Mouse (Mus musculus): ENCODE data around the gene Bach2. TPM values are rescaled to one million over a fixed set of nuclear protein-coding genes. Genes with fewer than 3 reads are reported as not detected.

Bach2 gene
- polyA plus RNA-seq, 1 experiment from 2014 or later = 5.9 TPM

- DNase-seq (ENCODE audit: low spot score) (no peak), ATAC-seq (replicated peaks; ENCODE audit: low FRiP score, low read depth) (no peak)
- Histone ChIP-seq H3K27me3 (ENCODE audit: insufficient read depth, low read length) (no peaks in the 10 kb centered on the region), H3K4me3 (replicated peaks; ENCODE audit: low read depth, low read length) (no peak overlapping the region), H3K9ac (ENCODE audit: low read depth, low read length) (no peak overlapping the region), H3K9me3 (replicated peaks; ENCODE audit: low read length) (no peaks in the 10 kb centered on the region), H3K4me1 (replicated peaks; ENCODE audit: insufficient read depth, low read length) (no peaks in the 10 kb centered on the region), H3K4me2 (ENCODE audit: low read length) (no peak overlapping the region), H3K36me3 (ENCODE audit: insufficient read depth, low read length) (no peaks in the 10 kb centered on the region), H3K27ac (no peak overlapping the region)
- 62% methylated on average over 6 of the region's 6 CpGs for WGBS
- TF ChIP-seq CTCF (IDR thresholded peaks at IDR 0.05; ENCODE audit: low read depth) = no peak
These were observed 41.8 kb downstream of the Bach2 start for GRCm38 (mm10) chr4:32280401-32280800.

- Histone ChIP-seq H3K4me1 (replicated peaks; ENCODE audit: insufficient read depth, low read length) (no peaks in the 10 kb centered on the region), H3K9ac (ENCODE audit: low read depth, low read length) (no peak overlapping the region), H3K9me3 (replicated peaks; ENCODE audit: low read length) (no peaks in the 10 kb centered on the region), H3K4me2 (ENCODE audit: low read length) (no peak overlapping the region), H3K27ac (no peak overlapping the region), H3K36me3 (ENCODE audit: insufficient read depth, low read length) (no peaks in the 10 kb centered on the region), H3K4me3 (replicated peaks; ENCODE audit: low read depth, low read length) (no peak overlapping the region), H3K27me3 (ENCODE audit: insufficient read depth, low read length) (no peaks in the 10 kb centered on the region)
- no peak for TF ChIP-seq CTCF (IDR thresholded peaks at IDR 0.05; ENCODE audit: low read depth)
- DNase-seq (ENCODE audit: low spot score) (no peak), ATAC-seq (replicated peaks; ENCODE audit: low FRiP score, low read depth) (no peak)
- 80% methylated on average over 6 of the region's 6 CpGs for whole genome bisulfite sequencing
These were observed 42.7 kb downstream of the Bach2 start for GRCm38 (mm10) chr4:32281306-32281705.

- no peak for ATAC-seq (replicated peaks; ENCODE audit: low FRiP score, low read depth)
- no peak overlapping the region for H3K27ac ChIP-seq
- 89% methylated on average over 8 of the region's 8 CpGs for WGBS
- H3K4me3 ChIP-seq (replicated peaks; ENCODE audit: low read depth, low read length) = no peak overlapping the region
- no peak for TF ChIP-seq CTCF (IDR thresholded peaks at IDR 0.05; ENCODE audit: low read depth)
- no peaks in the 10 kb centered on the region for H3K9me3 ChIP-seq (replicated peaks; ENCODE audit: low read length)
- no peak overlapping the region for H3K9ac ChIP-seq (ENCODE audit: low read depth, low read length)
- H3K36me3 ChIP-seq (ENCODE audit: insufficient read depth, low read length) = no peaks in the 10 kb centered on the region
- DNase-seq (ENCODE audit: low spot score) = no peak
- no peaks in the 10 kb centered on the region for H3K27me3 ChIP-seq (ENCODE audit: insufficient read depth, low read length)
- peaks cover 17% of the 10 kb centered on the region for H3K4me1 ChIP-seq (replicated peaks; ENCODE audit: insufficient read depth, low read length)
- no peak overlapping the region for H3K4me2 ChIP-seq (ENCODE audit: low read length)
These were observed 47.8 kb downstream of the Bach2 start for GRCm38 (mm10) chr4:32286405-32286804.

- no peak overlapping the region for H3K9ac ChIP-seq (ENCODE audit: low read depth, low read length)
- H3K4me3 ChIP-seq (replicated peaks; ENCODE audit: low read depth, low read length) = no peak overlapping the region
- peak; percentile 73 for DNase-seq (ENCODE audit: low spot score)
- no peaks in the 10 kb centered on the region for H3K27me3 ChIP-seq (ENCODE audit: insufficient read depth, low read length)
- TF ChIP-seq CTCF (IDR thresholded peaks at IDR 0.05; ENCODE audit: low read depth) = no peak
- peaks cover 20% of the 10 kb centered on the region for H3K4me1 ChIP-seq (replicated peaks; ENCODE audit: insufficient read depth, low read length)
- no peak overlapping the region; the same call in 1 of the 2 replicates for H3K4me2 ChIP-seq (ENCODE audit: low read length)
- no peaks in the 10 kb centered on the region for H3K9me3 ChIP-seq (replicated peaks; ENCODE audit: low read length)
- no peaks in the 10 kb centered on the region for H3K36me3 ChIP-seq (ENCODE audit: insufficient read depth, low read length)
- ATAC-seq (replicated peaks; ENCODE audit: low FRiP score, low read depth) = no peak
- H3K27ac ChIP-seq = no peak overlapping the region
- 33% methylated on average over 11 of the region's 11 CpGs for WGBS
These were observed 49.6 kb downstream of the Bach2 start for GRCm38 (mm10) chr4:32288036-32288860.

- Histone ChIP-seq H3K9me3 (replicated peaks; ENCODE audit: low read length) (no peaks in the 10 kb centered on the region), H3K27ac (no peak overlapping the region), H3K27me3 (ENCODE audit: insufficient read depth, low read length) (no peaks in the 10 kb centered on the region), H3K4me2 (ENCODE audit: low read length) (no peak overlapping the region), H3K4me3 (replicated peaks; ENCODE audit: low read depth, low read length) (no peak overlapping the region), H3K4me1 (replicated peaks; ENCODE audit: insufficient read depth, low read length) (peaks cover 20% of the 10 kb centered on the region), H3K36me3 (ENCODE audit: insufficient read depth, low read length) (no peaks in the 10 kb centered on the region), H3K9ac (ENCODE audit: low read depth, low read length) (no peak overlapping the region)
- WGBS = 72% methylated on average over 6 of the region's 6 CpGs
- DNase-seq (ENCODE audit: low spot score) (no peak), ATAC-seq (replicated peaks; ENCODE audit: low FRiP score, low read depth) (no peak)
- no peak for TF ChIP-seq CTCF (IDR thresholded peaks at IDR 0.05; ENCODE audit: low read depth)
These were observed 51.2 kb downstream of the Bach2 start for GRCm38 (mm10) chr4:32289845-32290244.

GRCm38 (mm10) chr4:32291406-32291805 is 52.8 kb downstream of the Bach2 start:
- no peaks in the 10 kb centered on the region for H3K9me3 ChIP-seq (replicated peaks; ENCODE audit: low read length)
- no peaks in the 10 kb centered on the region for H3K27me3 ChIP-seq (ENCODE audit: insufficient read depth, low read length)
- H3K4me2 ChIP-seq (ENCODE audit: low read length) = no peak overlapping the region
- no peaks in the 10 kb centered on the region for H3K36me3 ChIP-seq (ENCODE audit: insufficient read depth, low read length)
- no peak for DNase-seq (ENCODE audit: low spot score)
- WGBS = 69% methylated on average over 4 of the region's 4 CpGs
- no peak overlapping the region for H3K9ac ChIP-seq (ENCODE audit: low read depth, low read length)
- H3K4me1 ChIP-seq (replicated peaks; ENCODE audit: insufficient read depth, low read length) = peaks cover 20% of the 10 kb centered on the region
- no peak for TF ChIP-seq CTCF (IDR thresholded peaks at IDR 0.05; ENCODE audit: low read depth)
- no peak overlapping the region for H3K27ac ChIP-seq
- no peak overlapping the region for H3K4me3 ChIP-seq (replicated peaks; ENCODE audit: low read depth, low read length)
- no peak for ATAC-seq (replicated peaks; ENCODE audit: low FRiP score, low read depth)
